Mouse (Mus musculus): ENCODE results near the gene Cep295nl. TPM values are rescaled to one million over a fixed set of nuclear protein-coding genes. Genes with fewer than 3 reads are reported as not detected.

Cep295nl gene
- polyA plus RNA-seq, 1 experiment from 2014 or later: 0.12 TPM

DNA sequence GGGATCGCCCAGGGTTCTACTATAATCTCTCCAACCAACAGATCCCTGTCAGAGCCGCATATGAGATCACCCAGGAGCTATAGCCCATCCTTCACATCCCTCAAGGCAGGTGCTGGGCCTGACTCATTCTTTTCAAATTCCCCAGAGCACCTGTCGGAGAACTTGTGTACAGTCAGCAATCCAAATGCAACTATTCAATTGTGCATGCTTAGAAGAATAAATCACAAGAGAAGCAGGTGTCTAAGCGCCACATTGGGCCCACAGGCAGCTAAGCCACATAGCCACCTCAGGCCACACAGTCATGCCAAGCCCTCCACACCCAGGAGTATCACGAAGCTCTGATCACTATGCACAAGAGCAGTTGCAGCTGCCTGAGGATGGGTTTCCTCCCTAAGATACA, 7.2 kb upstream of the Cep295nl start:
- TF ChIP-seq CTCF (IDR thresholded peaks at IDR 0.05; ENCODE audit: low read depth): no peak
- Histone ChIP-seq H3K9ac (ENCODE audit: low read depth, low read length) (no peak overlapping the region), H3K9me3 (ENCODE audit: control insufficient read depth) (no peaks in the 10 kb centered on the region), H3K27me3 (replicated peaks; ENCODE audit: control insufficient read depth, insufficient read depth, low read length) (no peaks in the 10 kb centered on the region), H3K27ac (ENCODE audit: low read depth, low read length) (no peak overlapping the region), H3K4me2 (replicated peaks; ENCODE audit: low read depth) (no peak overlapping the region), H3K4me3 (ENCODE audit: low read depth, low read length) (no peak overlapping the region), H3K36me3 (ENCODE audit: control insufficient read depth, insufficient read depth) (no peaks in the 10 kb centered on the region), H3K4me1 (replicated peaks; ENCODE audit: control insufficient read depth, insufficient read depth, low read length) (peaks cover 5% of the 10 kb centered on the region; the same call in 1 of the 2 replicates)
- WGBS: 80% methylated on average over 5 of the region's 5 CpGs
- ATAC-seq: no peak

DNA sequence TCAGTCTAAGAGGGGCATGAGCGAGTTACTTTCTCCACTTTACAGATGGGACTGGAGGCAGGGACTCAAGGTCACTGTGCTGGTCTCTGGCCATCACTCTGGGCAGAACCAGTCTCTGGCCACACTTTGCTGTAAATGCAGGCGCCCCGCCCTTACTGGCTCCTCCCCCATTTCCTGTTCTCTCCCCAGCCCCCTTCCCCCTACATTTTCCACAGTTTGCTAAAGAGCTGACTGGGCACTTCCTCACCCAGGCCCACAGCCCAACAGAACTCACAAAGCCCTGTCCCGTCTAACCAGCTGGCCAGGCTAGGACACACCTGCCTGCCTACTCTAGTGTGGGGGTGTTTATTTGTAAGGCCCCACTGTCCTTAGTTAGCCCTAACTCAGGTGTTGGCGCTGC, 6.6 kb upstream of the Cep295nl start:
- H3K27ac ChIP-seq (ENCODE audit: low read depth, low read length): no peak overlapping the region
- TF ChIP-seq CTCF (IDR thresholded peaks at IDR 0.05; ENCODE audit: low read depth): no peak
- H3K9me3 ChIP-seq (ENCODE audit: control insufficient read depth): no peaks in the 10 kb centered on the region
- 60% methylated on average over 5 of the region's 5 CpGs for WGBS
- H3K27me3 ChIP-seq (replicated peaks; ENCODE audit: control insufficient read depth, insufficient read depth, low read length): no peaks in the 10 kb centered on the region
- ATAC-seq: no peak
- H3K4me1 ChIP-seq (replicated peaks; ENCODE audit: control insufficient read depth, insufficient read depth, low read length): peaks cover 5% of the 10 kb centered on the region; the same call in 1 of the 2 replicates
- no peak overlapping the region for H3K4me2 ChIP-seq (replicated peaks; ENCODE audit: low read depth)
- no peaks in the 10 kb centered on the region for H3K36me3 ChIP-seq (ENCODE audit: control insufficient read depth, insufficient read depth)
- H3K9ac ChIP-seq (ENCODE audit: low read depth, low read length): no peak overlapping the region
- no peak overlapping the region for H3K4me3 ChIP-seq (ENCODE audit: low read depth, low read length)

DNA sequence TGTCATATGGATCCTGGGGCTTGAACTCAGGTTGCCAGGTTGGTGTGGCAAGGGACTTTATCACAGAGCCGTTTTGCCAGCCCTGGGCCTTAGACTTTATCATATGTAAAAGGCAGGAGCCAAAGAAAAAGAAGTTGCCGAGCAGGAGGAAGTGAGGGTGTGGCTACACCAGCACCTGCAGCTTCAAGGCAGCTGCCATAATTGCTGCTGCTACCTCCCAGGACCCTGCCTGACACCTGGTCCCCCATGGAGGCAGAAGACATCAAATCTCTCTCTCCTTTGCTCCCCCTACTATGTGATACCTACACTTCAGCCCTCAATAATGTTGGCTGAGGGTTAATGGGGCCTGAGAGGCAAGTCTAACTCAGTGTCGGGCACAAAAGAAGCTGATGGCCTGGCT, 6.1 kb upstream of the Cep295nl start:
- H3K9ac ChIP-seq (ENCODE audit: low read depth, low read length): no peak overlapping the region
- no peaks in the 10 kb centered on the region for H3K27me3 ChIP-seq (replicated peaks; ENCODE audit: control insufficient read depth, insufficient read depth, low read length)
- no peak overlapping the region for H3K4me2 ChIP-seq (replicated peaks; ENCODE audit: low read depth)
- no peak overlapping the region for H3K4me3 ChIP-seq (ENCODE audit: low read depth, low read length)
- no peak for ATAC-seq
- no peak overlapping the region for H3K27ac ChIP-seq (ENCODE audit: low read depth, low read length)
- no peaks in the 10 kb centered on the region for H3K36me3 ChIP-seq (ENCODE audit: control insufficient read depth, insufficient read depth)
- WGBS: 38% methylated on average over 3 of the region's 3 CpGs
- no peak for TF ChIP-seq CTCF (IDR thresholded peaks at IDR 0.05; ENCODE audit: low read depth)
- H3K9me3 ChIP-seq (ENCODE audit: control insufficient read depth): no peaks in the 10 kb centered on the region
- H3K4me1 ChIP-seq (replicated peaks; ENCODE audit: control insufficient read depth, insufficient read depth, low read length): peaks cover 5% of the 10 kb centered on the region; the same call in 1 of the 2 replicates

DNA sequence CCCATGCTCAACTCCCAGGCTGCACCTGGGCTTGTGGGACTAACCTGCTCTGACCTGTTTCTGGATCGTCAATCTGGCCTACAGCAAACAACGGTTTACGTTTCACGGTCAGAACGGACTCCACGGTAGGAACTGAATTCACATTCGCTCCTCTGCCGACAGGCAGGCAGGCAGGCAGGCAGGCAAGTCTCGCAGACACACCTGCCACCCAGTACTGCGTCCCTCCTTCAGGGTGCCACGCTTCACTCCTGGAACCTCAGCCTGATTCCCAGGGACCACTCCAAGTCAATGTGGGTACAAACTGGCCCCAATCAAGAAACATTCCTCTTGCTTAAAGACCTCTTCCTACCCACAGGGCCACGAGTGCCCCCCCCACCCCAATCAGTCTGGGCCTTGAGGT, 5.6 kb upstream of the Cep295nl start:
- 86% methylated on average over 12 of the region's 12 CpGs for WGBS
- H3K36me3 ChIP-seq (ENCODE audit: control insufficient read depth, insufficient read depth): no peaks in the 10 kb centered on the region
- no peaks in the 10 kb centered on the region for H3K27me3 ChIP-seq (replicated peaks; ENCODE audit: control insufficient read depth, insufficient read depth, low read length)
- H3K27ac ChIP-seq (ENCODE audit: low read depth, low read length): no peak overlapping the region
- no peaks in the 10 kb centered on the region for H3K9me3 ChIP-seq (ENCODE audit: control insufficient read depth)
- ATAC-seq: no peak
- peaks cover 5% of the 10 kb centered on the region; the same call in 1 of the 2 replicates for H3K4me1 ChIP-seq (replicated peaks; ENCODE audit: control insufficient read depth, insufficient read depth, low read length)
- H3K4me3 ChIP-seq (ENCODE audit: low read depth, low read length): no peak overlapping the region
- H3K9ac ChIP-seq (ENCODE audit: low read depth, low read length): no peak overlapping the region
- no peak overlapping the region for H3K4me2 ChIP-seq (replicated peaks; ENCODE audit: low read depth)
- TF ChIP-seq CTCF (IDR thresholded peaks at IDR 0.05; ENCODE audit: low read depth): no peak

DNA sequence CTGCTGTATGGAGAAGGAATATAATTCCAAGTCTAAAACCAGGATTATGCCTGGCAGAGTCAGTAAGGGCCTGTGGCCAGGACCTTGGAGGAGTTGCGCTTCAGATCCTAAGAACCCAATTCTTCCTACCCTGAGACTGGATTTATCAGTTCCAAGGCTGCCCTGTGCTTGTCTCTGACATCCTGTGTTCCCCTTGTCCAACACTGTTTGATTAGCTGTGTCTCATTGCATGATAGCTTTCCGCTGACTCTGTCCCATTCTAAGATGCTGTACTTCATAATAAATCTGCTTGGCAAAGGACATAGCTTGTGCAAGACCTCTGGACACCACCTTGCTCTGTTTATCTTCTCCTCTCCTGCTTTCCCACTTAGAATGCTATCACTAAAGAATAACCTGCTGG, 5.1 kb upstream of the Cep295nl start:
- Histone ChIP-seq H3K27me3 (replicated peaks; ENCODE audit: control insufficient read depth, insufficient read depth, low read length) (no peaks in the 10 kb centered on the region), H3K4me3 (ENCODE audit: low read depth, low read length) (no peak overlapping the region), H3K9ac (ENCODE audit: low read depth, low read length) (no peak overlapping the region), H3K36me3 (ENCODE audit: control insufficient read depth, insufficient read depth) (no peaks in the 10 kb centered on the region), H3K9me3 (ENCODE audit: control insufficient read depth) (no peaks in the 10 kb centered on the region), H3K4me1 (replicated peaks; ENCODE audit: control insufficient read depth, insufficient read depth, low read length) (peaks cover 5% of the 10 kb centered on the region; the same call in 1 of the 2 replicates), H3K27ac (ENCODE audit: low read depth, low read length) (no peak overlapping the region), H3K4me2 (replicated peaks; ENCODE audit: low read depth) (no peak overlapping the region)
- ATAC-seq: no peak
- 88% methylated on average over 2 of the region's 2 CpGs for WGBS
- TF ChIP-seq CTCF (IDR thresholded peaks at IDR 0.05; ENCODE audit: low read depth): no peak

DNA sequence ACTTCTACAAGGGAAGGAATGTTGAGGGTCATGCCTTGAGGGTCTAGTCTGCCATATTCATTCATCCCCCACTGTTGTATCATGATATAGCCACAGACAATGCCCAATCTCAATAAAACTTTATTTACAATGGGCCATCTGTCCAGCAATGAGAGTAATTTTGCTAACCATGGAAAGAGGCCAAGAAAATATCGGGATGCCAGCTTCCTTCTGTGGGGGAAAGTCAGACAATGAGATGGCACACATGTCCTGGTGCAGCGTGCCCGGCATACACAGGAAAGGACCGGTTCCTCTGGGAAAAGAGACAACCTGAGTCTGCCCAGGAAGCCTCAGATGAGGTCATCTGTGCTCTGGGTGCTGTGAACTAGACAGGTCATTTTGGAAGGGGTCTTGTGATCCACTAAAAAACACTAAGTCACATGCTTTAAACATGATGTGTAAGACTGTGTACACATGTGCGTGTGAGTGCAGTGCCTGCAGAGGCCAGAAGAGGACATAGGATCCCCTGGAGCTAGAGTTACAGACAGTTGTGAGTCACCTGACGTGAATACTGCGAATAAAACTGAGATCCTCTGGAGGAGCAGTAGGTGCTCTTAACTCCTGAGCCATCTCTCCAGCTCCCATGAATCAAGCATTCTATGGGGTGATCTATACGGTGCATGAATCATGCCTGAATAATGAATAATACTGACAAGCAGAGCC, 4.2 kb upstream of the Cep295nl start:
- no peak overlapping the region for H3K27ac ChIP-seq (ENCODE audit: low read depth, low read length)

More for the DNA sequence above, 4.2 kb upstream of the Cep295nl start:
- no peak for ATAC-seq
- H3K36me3 ChIP-seq (ENCODE audit: control insufficient read depth, insufficient read depth): no peaks in the 10 kb centered on the region
- 82% methylated on average over 8 of the region's 8 CpGs for WGBS
- no peak overlapping the region for H3K9ac ChIP-seq (ENCODE audit: low read depth, low read length)
- peaks cover 5% of the 10 kb centered on the region; the same call in 1 of the 2 replicates for H3K4me1 ChIP-seq (replicated peaks; ENCODE audit: control insufficient read depth, insufficient read depth, low read length)
- TF ChIP-seq CTCF (IDR thresholded peaks at IDR 0.05; ENCODE audit: low read depth): peak; percentile 42
- no peaks in the 10 kb centered on the region for H3K27me3 ChIP-seq (replicated peaks; ENCODE audit: control insufficient read depth, insufficient read depth, low read length)
- H3K4me3 ChIP-seq (ENCODE audit: low read depth, low read length): no peak overlapping the region
- no peak overlapping the region for H3K4me2 ChIP-seq (replicated peaks; ENCODE audit: low read depth)
- H3K9me3 ChIP-seq (ENCODE audit: control insufficient read depth): no peaks in the 10 kb centered on the region
